In genomic region chr5:147356260-147357055, GRCm38 (mm10) we compare ENCODE assay signal across 34 mouse cellular contexts. TPM values are rescaled to one million over a fixed set of nuclear protein-coding genes. Genes with fewer than 3 reads are reported as not detected.
DNase-seq lines count a peak whose midpoint lies in the region; ATAC-seq lines count a peak whose summit lies in the region.
"Had no signal": no experiment of that assay in that cellular context is flagged by ENCODE, and none has a peak within 500 bp of the region (broad histone marks: within the 10 kb centered on the region; RNA-seq: fewer than 3 reads in every experiment).

No protein-coding gene starts in this region.

- intact Hi-C loops in heart, postnatal 36 days (cut with DNase I) = no loop called here

- no peak overlapping the region for H3K9ac ChIP-seq in intestine, embryonic 15.5 days
- H3K9ac ChIP-seq: embryonic facial prominence, embryonic 12.5 days; embryonic facial prominence, embryonic 15.5 days; forebrain, postnatal 0 days; heart, embryonic 12.5 days; heart, embryonic 15.5 days; hindbrain, embryonic 14.5 days had no signal

- no peaks in the 10 kb centered on the region for H3K36me3 ChIP-seq in heart, embryonic 10.5 days
- H3K36me3 ChIP-seq in intestine, embryonic 15.5 days = no peaks in the 10 kb centered on the region
- H3K36me3 ChIP-seq: embryonic facial prominence, embryonic 12.5 days; embryonic facial prominence, embryonic 15.5 days; G1E; heart, embryonic 12.5 days; heart, embryonic 15.5 days had no signal

- WGBS in heart, embryonic 10.5 days = 85% methylated on average over 13 of the region's 13 CpGs
- WGBS in intestine, embryonic 15.5 days = 89% methylated on average over 13 of the region's 13 CpGs

- no peak for ATAC-seq in intestine, embryonic 15.5 days
- ATAC-seq: activated CD4-positive, CD25-positive, alpha-beta regulatory T cell, adult 4 months; forebrain, embryonic 14.5 days; forebrain, postnatal 0 days; hindbrain, postnatal 0 days; inflammation-experienced regulatory T-cells, adult 6 months; intestine, postnatal 0 days had no signal

- H3K4me1 ChIP-seq in heart, embryonic 10.5 days = no peaks in the 10 kb centered on the region
- H3K4me1 ChIP-seq in intestine, embryonic 15.5 days (replicated peaks) = no peaks in the 10 kb centered on the region
- H3K4me1 ChIP-seq: embryonic facial prominence, embryonic 12.5 days; embryonic facial prominence, embryonic 15.5 days; heart, embryonic 12.5 days; heart, embryonic 15.5 days had no signal

- H3K4me2 ChIP-seq in intestine, embryonic 15.5 days (replicated peaks) = no peak overlapping the region
- H3K4me2 ChIP-seq: embryonic facial prominence, embryonic 12.5 days; embryonic facial prominence, embryonic 15.5 days; heart, embryonic 12.5 days; heart, embryonic 15.5 days; hindbrain, embryonic 14.5 days had no signal

- no peaks in the 10 kb centered on the region for H3K9me3 ChIP-seq in heart, embryonic 10.5 days
- H3K9me3 ChIP-seq in intestine, embryonic 15.5 days = no peaks in the 10 kb centered on the region
- H3K9me3 ChIP-seq: embryonic facial prominence, embryonic 12.5 days; embryonic facial prominence, embryonic 15.5 days; G1E; heart, embryonic 12.5 days; heart, embryonic 15.5 days had no signal

- DNase-seq in heart, embryonic 10.5 days (ENCODE audit: low spot score) = peak; percentile 58
- DNase-seq in heart, postnatal 36 days = no peak
- DNase-seq in thymus, postnatal 25 days = peak; percentile 0
- DNase-seq in thymus, adult 18-20 months = no peak
- peak; percentile 81 for DNase-seq in R1 (ENCODE audit: low read depth, low spot score)
- no peak for DNase-seq in kidney, postnatal 36 days
- DNase-seq: adrenal gland, adult 8-10 months; adrenal gland, postnatal 25 days; cerebellum, adult 18-20 months; cerebellum, adult 9-10 months; cerebellum, postnatal 14 days; forebrain, postnatal 0 days; gastrocnemius, adult 2 months; gastrocnemius, postnatal 14 days; heart, postnatal 10 days; heart, postnatal 4 days had no signal

- no peak overlapping the region for H3K4me3 ChIP-seq in heart, embryonic 10.5 days
- no peak overlapping the region for H3K4me3 ChIP-seq in intestine, embryonic 15.5 days (replicated peaks)
- H3K4me3 ChIP-seq: embryonic facial prominence, embryonic 12.5 days; embryonic facial prominence, embryonic 15.5 days; gastrocnemius, adult 2 months; heart, embryonic 12.5 days; heart, embryonic 15.5 days had no signal

- H3K27me3 ChIP-seq in heart, embryonic 10.5 days (ENCODE audit: insufficient read depth, poor library complexity, severe bottlenecking) = no peaks in the 10 kb centered on the region
- H3K27me3 ChIP-seq in intestine, embryonic 15.5 days (replicated peaks) = no peaks in the 10 kb centered on the region
- H3K27me3 ChIP-seq: embryonic facial prominence, embryonic 12.5 days; embryonic facial prominence, embryonic 15.5 days; heart, embryonic 12.5 days; heart, embryonic 15.5 days; Patski had no signal

- H3K27ac ChIP-seq in heart, embryonic 10.5 days = no peak overlapping the region
- no peak overlapping the region for H3K27ac ChIP-seq in intestine, embryonic 15.5 days
- H3K27ac ChIP-seq: embryonic facial prominence, embryonic 12.5 days; embryonic facial prominence, embryonic 15.5 days; gastrocnemius, adult 2 months; heart, embryonic 15.5 days; hindbrain, embryonic 14.5 days; hindbrain, postnatal 0 days had no signal

RNA-seq across cellular contexts. Expression of gene Urad, which starts 34.2 kb away (rescaled TPM):
- not detected in 2 replicates for polyA plus RNA-seq in heart, embryonic 10.5 days (2016; fragmentation: Nextera tagmentation; extraction: Ambion mirVana)
- total RNA-seq in heart, postnatal 36 days (2021) = not detected
- 1.6 and 1.7 TPM in 2 replicates for polyA plus RNA-seq in intestine, embryonic 15.5 days (2015; fragmentation: Nextera tagmentation; extraction: Ambion mirVana)
- total RNA-seq: forebrain, postnatal 0 days; G1E; gastrocnemius, adult 2 months; gastrocnemius, postnatal 14 days; gastrocnemius, postnatal 4 days; heart, adult 8-10 months; heart, postnatal 10 days; heart, postnatal 4 days; hindbrain, postnatal 0 days had no signal
- polyA plus RNA-seq: activated CD4-positive, CD25-positive, alpha-beta regulatory T cell, adult 4 months; embryonic facial prominence, embryonic 12.5 days; embryonic facial prominence, embryonic 15.5 days; forebrain, embryonic 11.5 days; forebrain, embryonic 14.5 days; forebrain, postnatal 0 days; frontal cortex, adult 2 months; G1E; heart, embryonic 12.5 days; heart, embryonic 15.5 days; hindbrain, embryonic 11.5 days; hindbrain, embryonic 14.5 days; hindbrain, postnatal 0 days; inflammation-experienced regulatory T-cells, adult 6 months; Patski had no signal

RNA-seq across cellular contexts. Expression of gene Flt3, which starts 43.8 kb away (rescaled TPM):
- 0.04 TPM in 1 of 2 replicates, not detected in the other for polyA plus RNA-seq in heart, embryonic 10.5 days (2016; fragmentation: Nextera tagmentation; extraction: Ambion mirVana)
- under 1 TPM; 0.08 to 0.16 TPM for total RNA-seq in heart, postnatal 36 days (2021)
- 0.31 and 0.34 TPM in 2 replicates for polyA plus RNA-seq in intestine, embryonic 15.5 days (2015; fragmentation: Nextera tagmentation; extraction: Ambion mirVana)
- total RNA-seq: adrenal gland, postnatal 25 days; gastrocnemius, adult 2 months; gastrocnemius, postnatal 14 days; gastrocnemius, postnatal 4 days; heart, postnatal 4 days had no signal
- polyA plus RNA-seq: G1E had no signal

RNA-seq across cellular contexts. Expression of gene Cdx2, which starts 49.4 kb away (rescaled TPM):
- not detected in 2 replicates for polyA plus RNA-seq in heart, embryonic 10.5 days (2016; fragmentation: Nextera tagmentation; extraction: Ambion mirVana)
- total RNA-seq in heart, postnatal 36 days (2021) = not detected
- 36.0 and 38.2 TPM in 2 replicates for polyA plus RNA-seq in intestine, embryonic 15.5 days (2015; fragmentation: Nextera tagmentation; extraction: Ambion mirVana)
- total RNA-seq: adrenal gland, adult 8-10 months; adrenal gland, postnatal 25 days; forebrain, postnatal 0 days; G1E; gastrocnemius, adult 2 months; gastrocnemius, postnatal 14 days; gastrocnemius, postnatal 4 days; heart, adult 8-10 months; heart, postnatal 10 days; heart, postnatal 4 days; hindbrain, postnatal 0 days had no signal
- polyA plus RNA-seq: activated CD4-positive, CD25-positive, alpha-beta regulatory T cell, adult 4 months; embryonic facial prominence, embryonic 12.5 days; embryonic facial prominence, embryonic 15.5 days; forebrain, embryonic 11.5 days; forebrain, embryonic 14.5 days; forebrain, postnatal 0 days; G1E; heart, embryonic 12.5 days; heart, embryonic 15.5 days; hindbrain, embryonic 11.5 days; hindbrain, embryonic 14.5 days; hindbrain, postnatal 0 days; inflammation-experienced regulatory T-cells, adult 6 months had no signal

Comparison
In these comparisons a context has a peak if more than half of its experiments do, and no peak if none do; other contexts are left out.
1. DNase-seq: peak in heart, embryonic 10.5 days (single experiment), thymus, postnatal 25 days (single experiment) and R1 (single experiment); none in heart, postnatal 36 days (0 of 2), thymus, adult 18-20 months (0 of 2) and kidney, postnatal 36 days (0 of 2).
2. RNA of gene Cdx2, which starts 49.4 kb away (polyA plus RNA-seq): 36.0 to 38.2 TPM in intestine, embryonic 15.5 days; not detected in heart, embryonic 10.5 days; every median in the first group is over 10 times any median in the second.